Mouse (Mus musculus) c-Kit-positive CD71-positive TER-119-negative erythroid progenitor cells, embryonic 14.5 days (primary cell): ENCODE measurements around the gene Stk10.
"Not testable (repeated sequence)": the region's sequence is repeated elsewhere in the genome, so short reads cannot be mapped to it uniquely, and the experiment has no call there.

ENCODE experiments used
- DNase-seq: peaks from one replicate; pipeline ENCODE4 v3.0.0-alpha.2; 2013; ENCODE audit warnings: low read depth

Gene Stk10

DNA sequence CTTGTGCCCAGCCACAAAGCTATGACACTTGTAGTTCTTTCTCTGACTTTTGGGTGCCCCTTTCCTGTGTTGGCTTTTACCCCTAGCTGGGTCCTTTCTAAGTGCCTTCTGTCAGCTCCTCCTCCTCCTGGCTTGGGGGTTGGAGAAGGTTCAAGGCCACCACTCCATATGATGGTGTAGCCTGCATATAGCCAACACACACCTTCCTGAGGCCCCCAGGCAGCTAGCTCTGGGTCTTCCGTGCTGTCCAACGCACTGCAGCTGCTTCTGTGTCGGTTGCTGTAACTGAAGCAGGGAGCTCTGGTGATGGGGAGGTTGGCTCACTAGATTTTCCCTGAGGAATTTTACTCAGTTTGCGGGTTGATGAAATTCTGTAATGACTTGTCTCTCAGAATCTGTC lies 71.6 kb downstream of the Stk10 start:
- DNase-seq: no peak

DNA sequence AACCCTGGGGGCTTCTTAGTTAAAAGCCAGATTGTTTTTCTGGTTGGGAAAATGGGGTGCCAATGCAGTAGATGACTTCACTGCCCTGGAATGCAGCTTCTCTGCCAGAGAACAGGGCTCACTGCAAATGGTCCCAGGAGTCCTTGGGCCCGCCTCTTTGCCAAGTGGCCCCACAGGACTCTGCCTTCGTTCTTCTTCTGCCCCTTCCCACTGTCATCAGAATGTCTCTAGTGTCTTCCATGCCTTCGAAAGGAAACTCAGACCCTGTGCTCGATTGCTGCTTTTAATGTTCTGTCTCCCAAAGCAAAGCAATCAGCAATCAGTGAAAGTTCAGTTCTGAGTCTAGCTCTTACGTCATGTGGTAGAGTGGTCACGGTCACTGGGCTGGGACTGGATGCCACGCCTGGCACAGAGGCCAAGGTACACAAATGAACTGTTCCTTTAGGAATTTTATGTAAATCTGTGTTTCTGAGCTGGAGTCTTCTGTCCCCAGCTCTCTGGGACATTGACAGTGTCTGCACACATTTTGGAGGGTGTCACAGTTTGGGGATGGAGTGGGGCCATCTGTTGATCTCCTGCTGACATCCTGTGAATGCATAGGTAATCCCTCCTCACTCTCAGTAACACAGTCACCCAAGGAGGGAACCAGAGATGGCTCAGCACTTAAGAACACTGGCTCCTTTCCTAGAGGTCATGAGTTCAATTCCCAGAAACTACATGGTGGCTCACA lies 72.2 kb downstream of the Stk10 start:
- no peak for DNase-seq

DNA sequence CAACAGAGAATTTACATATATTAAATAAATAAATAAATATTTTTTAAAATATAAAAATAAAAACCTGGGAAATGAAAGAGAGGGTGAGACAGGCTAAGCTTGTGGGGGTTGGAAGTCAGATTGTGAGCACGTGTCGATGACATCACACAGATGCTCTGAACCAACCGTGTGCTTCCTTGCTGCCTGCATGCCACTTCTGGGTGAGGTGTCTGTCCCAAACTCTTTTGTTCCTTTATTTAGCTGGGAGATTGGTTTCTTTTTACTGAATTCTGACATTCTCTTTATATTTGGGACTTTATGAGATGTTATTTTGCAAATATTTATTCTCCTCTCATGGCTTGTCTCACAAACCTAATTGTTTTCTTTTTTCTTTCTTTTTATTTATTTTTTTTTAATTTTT lies 72.8 kb downstream of the Stk10 start:
- DNase-seq: no peak

DNA sequence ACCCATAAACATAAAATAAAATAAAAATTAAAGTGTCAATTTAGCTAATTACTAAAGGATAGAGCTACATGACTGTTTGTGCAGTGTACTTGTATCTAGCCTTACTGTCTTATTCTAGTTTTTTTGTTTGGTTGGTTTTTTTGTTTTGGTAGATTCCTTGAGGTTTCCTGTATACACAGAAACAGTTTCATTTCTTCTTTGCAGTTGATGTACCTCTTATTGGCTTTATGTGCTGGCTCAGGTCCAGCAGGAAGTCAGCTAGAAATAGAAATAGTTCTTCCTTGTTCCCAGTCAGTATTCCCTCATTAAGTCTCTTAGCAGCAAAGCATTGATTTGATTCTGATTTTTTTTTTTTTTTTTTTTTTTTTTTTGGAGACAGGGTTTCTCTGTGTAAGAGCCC lies 74.2 kb downstream of the Stk10 start:
- no peak for DNase-seq

DNA sequence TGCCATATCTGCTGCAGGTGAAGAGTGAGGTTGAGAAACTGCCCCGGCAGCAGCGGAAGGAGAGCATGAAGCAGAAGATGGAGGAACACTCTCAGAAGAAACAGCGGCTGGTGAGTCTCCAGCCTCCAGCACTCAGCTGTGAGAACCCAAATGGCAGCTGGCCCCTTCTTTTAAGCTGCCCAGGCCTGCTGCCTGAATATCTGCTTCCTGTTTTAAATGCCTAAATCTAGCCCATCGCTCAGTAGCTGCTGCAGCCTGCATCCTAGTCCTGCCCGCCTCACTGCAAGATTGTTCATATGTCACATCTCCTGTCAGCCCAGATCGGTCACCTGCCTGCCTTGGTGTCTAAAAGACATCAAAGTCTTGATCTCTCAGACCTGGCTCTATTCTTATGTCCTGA lies 77.5 kb downstream of the Stk10 start:
- no peak for DNase-seq

DNA sequence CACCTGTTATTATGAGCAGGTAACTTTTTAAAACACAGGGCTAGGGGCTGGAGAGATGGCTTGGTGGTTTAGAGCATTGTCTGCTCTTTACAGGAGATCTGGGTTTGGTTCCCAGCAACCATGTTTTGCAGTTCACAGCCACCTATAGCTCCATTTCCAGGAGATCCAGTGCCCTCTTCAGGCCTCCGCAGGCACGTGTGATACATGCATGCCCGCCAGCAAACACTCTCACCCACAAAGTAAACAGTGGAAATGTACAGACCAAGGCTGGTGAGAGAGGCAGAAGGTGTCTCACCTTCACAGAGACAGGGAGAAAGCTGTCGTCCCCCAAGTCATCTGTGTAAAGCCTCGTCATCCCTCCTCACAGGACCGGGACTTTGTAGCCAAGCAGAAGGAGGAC lies 79.2 kb downstream of the Stk10 start:
- no peak for DNase-seq

DNA sequence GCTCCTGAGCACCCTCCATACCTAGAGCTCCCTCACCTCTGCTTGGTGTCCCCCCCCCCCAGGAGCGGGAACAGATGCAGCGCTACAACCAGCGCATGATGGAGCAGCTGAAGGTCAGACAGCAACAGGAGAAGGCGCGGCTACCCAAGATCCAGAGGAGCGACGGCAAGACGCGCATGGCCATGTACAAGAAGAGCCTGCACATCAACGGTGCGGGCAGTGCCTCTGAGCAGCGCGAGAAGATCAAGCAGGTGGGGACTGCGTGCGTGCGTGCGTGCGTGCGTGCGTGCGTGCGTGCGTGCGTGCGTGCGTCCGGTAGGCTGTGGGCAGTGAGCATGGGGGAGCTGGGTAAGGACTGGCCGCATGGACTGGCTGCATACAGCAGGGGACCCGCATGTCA lies 81.4 kb downstream of the Stk10 start:
- no peak for DNase-seq

DNA sequence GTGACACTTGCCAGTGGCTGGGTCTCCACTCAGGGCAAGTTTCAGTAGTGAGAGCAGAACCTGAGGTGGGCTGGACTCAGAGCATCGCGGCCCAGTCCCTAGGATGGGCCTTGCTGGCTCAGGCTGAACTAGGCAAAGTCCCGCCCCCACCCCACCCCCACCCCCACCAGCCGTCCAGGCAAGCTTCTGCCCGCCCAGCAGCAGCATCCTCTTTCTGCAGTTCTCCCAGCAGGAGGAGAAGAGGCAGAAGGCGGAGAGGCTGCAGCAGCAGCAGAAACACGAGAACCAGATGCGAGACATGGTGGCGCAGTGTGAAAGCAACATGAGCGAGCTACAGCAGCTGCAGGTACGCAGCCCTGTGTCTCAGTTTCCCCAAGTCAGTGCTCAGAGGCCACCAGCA lies 82.5 kb downstream of the Stk10 start:
- DNase-seq: no peak

DNA sequence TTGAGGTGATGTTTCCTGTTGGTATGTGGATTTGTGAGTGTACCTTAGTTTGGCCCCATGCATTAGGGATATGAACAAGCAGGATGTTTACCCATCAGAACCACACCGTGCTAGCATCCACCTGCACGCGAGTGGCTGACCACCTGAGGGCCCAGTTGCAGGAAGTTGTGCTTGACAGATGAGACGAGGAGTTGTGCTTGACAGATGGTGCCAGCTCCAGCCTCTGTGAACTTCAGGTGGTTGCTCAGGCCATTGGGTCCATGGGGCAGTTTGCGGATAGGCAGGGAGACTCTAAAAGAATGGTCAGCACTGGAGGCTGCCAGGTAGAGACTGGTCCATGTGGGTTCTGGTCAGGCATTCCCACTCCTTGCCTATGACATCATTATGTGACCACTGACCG lies 83.0 kb downstream of the Stk10 start:
- no peak for DNase-seq

DNA sequence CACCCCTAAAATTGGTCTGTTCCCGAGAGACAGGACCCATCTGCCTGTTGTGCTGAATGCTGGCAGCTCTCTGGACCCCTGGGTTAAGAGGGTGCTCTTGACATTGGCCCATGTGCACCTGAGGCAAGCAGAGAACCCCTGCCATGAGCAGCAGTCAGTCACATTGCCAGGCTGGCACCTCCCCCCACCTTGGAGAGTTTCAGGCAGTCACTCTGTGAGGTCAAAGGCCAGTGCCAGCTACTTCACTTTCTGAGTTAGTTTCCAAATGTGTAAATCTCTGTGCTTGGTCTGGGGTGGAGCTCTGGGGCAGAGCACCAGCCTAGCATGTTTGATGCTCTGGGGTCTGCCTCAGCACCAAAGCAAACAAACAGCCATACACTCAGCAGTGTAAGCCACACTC lies 84.9 kb downstream of the Stk10 start:
- no peak for DNase-seq

DNA sequence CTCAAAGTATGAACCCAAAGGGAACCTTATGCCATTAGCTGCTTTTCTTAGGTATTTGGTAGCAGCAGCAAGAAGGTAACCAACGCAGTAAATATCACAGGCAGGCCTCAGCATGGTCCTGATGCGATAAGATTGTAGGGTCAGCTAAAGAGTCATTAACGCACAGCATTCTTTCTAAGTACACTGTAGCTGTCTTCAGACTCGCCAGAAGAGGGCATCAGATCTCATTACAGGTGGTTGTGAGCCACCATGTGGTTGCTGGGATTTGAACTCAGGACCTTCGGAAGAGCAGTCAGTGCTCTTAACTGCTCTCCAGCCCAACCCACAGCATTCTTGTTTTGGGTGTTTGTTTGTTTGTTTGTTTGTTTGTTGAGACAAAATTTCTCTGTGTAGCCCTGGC lies 85.5 kb downstream of the Stk10 start:
- not testable (repeated sequence) for DNase-seq

DNA sequence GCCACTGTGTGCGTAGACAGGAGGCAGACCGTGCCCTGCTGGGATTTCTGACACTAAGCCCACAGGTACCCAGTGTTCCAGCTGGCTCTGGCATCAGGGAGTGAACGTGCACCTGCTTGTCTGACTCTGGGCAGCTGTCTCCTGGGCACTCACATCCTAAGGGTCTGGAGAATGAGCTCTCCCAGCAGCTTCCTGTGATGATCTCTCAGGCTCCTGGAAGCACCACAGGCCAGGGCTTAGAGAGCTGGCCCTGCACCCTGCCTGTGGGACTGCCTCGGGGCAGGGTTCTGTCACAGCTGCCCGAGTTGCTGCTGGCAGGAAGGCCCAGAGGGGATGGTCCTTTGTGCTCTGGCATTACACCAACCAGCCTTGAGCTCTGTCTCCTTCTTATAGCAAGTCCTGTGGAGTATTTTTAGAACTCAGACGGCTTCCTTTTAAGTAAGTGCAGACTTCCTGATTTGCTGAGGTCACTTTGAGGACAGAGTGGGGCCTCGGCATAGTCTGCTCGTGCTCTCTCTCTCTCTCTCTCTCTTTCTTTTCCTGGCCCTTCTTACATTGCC lies 86.2 kb downstream of the Stk10 start:
- no peak for DNase-seq

DNA sequence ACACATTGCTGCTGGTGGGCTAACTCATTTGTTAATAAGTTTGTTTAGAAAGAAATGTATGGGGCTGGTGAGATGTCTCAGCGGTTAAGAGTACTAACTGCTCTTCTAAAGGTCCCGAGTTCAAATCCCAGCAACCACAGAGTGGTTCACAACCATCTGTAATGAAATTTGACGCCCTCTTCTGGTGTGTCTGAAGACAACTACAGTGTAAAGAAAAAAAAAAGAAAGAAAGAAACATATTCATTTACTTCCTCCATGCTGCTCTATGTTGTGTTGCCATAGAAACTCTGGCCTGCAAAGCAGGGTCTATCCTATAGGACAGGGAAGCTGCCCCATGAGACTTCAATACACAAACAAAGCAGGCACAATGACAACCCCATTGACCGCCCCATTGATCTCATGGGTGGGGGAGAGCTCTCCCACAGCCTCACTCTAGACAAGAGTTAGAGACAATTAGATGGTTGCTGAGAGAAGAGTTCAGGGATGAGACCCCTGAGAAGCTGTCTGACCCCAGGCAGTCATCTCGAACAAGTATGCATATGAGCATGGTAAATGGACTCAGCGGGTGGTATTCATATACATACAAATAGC lies 86.9 kb downstream of the Stk10 start:
- no peak for DNase-seq

DNA sequence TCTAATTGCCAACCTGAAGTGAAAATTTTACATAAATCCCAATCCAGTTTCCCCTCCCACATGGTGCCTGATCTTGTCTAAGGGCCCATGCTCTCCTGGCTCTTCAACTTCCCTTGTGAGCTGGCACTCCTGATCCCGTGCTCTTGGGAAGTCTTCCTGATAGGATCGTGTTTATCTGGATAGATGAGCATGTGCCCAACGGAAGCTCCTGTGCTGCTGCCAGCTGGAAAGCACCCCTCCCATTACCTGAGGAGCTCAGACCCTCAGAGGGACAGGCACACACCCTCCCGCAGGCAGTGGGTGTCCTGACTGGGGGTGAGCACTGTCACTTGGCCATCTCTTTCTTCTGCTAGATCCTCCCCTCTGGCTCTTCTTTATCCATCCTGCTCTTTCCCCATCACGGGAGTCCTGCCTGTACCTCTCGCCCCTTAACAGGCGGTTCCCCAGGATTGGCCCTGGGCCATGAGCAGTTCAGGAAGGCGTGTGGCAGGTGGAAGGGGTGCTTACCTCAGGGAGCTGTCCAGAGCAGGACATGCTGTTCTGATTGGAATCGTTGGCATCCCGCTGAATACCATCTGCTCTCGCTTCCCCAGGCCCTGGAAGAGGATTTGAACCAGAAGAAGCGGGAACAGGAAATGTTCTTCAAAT lies 88.8 kb downstream of the Stk10 start:
- no peak for DNase-seq

DNA sequence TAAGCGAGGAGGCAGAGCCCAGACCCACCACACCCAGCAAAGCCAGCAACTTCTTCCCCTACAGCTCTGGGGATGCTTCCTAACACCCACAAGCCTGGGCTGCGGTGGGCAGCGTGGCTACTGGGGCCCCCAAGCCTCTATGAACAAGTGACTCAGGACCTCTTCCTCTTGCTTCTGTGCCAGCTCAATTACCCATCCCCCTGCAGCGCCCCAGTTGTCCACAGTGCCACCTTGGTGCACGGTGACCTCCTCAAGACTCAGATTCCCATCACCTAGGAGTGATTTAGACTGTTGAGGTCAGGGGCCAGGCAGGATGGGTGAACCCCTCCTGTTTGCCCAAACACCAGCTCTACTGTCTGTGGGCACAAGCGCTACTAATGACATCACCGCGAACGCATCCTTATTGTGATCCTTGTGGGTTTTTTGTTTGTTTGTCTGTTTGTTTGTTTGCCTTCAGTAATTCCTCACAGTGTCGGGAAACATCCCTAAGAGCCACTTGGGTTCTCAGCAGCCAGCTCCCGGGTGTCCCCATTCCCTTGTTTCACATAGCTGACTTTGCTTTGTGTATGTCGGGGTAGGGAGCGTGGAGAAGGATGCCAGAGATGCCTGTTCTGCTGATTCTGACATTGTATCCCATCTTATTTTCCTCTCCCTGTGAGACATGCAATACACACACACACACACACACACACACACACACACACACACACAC lies 89.5 kb downstream of the Stk10 start:
- no peak for DNase-seq

DNA sequence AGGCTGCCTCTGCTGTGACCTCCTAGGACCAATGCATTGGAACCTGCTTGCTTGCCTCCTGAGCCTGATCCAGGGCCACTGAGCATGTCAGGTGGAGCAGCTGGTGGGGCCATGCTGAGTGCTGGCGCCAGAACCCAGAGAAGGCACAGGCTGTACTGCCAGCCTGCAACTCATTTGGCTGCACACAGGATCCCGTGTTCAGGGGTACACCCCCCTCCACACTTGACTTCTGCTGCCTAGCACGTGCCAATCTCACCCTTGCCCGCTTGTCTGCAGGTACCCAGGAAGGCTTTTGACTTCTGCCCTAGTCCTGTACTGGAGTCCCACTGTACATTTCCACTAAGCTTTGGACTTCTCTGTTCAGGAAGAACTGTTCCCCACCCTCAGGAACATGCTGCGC lies 90.1 kb downstream of the Stk10 start:
- DNase-seq: no peak

DNA sequence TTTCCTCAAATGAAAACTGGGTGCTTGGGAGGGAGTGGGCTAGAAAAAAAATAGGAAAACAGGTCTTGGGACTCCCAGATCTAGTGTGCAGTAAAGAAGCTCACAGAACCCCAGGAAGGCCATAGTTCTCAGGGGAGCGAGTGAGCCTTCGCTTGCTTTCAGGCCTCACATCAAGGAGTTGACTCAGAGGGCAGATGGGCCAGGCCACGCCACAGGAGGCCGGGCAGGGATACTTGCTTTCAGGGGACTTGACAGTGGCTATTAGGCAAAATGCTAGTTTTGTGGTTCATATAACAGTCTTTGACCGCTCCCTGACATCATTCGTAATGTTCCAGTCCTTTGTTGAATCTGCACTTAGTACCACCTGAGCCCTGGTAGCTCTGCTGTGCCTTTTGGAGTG lies 90.8 kb downstream of the Stk10 start:
- DNase-seq: no peak

DNA sequence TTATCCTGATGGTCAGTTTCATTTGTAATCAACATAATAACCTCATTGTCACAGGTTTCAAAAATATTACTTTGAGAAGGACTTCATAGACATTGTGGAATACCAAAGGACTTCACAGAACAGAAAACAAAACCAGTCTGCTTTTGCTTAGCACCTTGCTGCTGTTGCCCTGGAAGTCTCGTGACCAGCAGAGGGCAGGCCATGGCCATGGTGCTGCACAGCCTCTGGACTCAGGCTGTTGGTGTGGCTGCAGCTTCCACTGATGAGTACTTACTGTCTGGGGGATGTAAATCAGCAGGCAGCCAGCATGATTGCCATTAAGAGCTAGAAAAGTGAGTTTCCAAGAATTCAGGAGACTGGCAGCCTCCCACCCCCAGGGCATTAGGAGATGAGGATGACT lies 92.6 kb downstream of the Stk10 start:
- DNase-seq: no peak

DNA sequence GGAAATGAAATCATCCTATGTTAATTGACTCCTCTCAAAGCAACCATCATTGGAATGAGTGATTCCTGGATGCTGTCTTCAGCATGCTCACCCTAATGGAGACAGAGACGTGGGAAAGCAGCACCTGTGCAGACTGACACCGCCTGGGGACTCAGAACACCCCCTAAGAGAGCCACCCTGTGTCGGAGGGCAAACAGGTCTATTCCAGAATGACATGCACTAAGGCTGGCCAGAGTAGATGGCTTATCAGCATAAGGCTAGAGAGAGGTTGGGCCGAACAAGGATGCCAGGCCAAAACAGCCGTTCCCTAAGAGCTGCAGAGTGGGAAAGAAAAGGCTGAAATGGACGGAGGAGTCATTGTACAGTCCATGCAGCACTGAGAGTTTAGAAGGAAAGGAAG lies 93.0 kb downstream of the Stk10 start:
- DNase-seq: no peak

DNA sequence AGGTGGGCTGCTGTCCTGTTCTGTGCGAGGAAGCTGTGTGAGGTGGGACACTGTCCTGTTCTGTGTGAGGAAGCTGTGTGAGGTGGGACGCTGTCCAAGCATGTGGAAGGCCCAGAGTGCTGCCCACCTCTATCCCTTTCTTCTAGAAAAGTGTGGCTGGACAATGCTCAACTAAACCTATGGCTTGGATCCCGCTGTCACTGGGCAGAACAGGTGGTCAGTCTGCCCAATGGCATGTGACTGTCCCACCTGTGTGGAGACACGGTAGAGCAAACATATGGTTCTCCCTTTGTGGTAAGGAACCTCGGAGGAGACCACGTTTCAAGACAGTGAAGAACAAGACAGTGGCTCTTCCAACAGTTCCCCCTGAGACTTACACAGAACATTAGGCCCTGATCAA lies 94.8 kb downstream of the Stk10 start:
- DNase-seq: no peak

DNA sequence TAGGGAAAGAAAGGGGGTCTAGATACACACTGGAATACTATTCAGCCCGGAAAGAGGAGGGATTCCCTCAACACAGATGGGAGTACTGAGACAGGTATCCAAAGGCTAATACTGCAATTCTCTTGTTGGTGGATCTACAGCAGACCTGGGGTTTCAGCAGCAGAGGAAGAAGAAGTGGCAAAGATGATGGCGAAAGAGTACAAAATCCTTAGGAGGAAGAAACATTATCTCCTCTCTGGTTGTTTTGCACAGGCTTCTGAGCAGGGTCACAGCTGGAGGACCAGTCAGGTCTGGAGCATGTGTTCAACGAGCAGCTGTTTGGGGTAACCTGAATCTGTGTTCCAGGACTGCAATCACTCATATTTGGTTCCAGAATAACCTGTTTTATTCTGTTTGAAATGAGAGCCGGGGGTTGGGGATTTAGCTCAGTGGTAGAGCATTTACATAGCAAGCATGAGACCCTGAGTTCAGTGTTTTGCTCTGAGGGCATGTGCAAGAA lies 96.7 kb downstream of the Stk10 start:
- DNase-seq: no peak

DNA sequence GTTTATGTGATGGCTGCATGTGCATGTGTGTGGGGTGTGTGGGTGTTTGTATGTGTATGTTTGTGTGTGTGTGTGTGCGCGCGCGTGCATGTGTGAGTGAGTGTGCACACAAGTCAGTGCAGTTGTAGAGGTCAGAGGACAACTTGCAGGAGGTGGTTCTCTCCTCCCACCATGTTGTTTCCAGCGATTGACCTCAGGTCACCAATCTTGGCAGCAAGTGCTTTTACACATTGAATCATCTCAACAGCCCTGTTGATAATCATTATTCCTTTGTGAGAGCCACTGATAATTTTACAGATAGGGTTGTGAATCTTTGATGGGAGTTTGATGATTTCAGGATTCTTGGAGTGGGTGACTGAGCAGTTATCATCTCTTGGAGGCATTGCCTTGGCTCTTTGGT lies 99.6 kb downstream of the Stk10 start:
- DNase-seq: no peak

DNA sequence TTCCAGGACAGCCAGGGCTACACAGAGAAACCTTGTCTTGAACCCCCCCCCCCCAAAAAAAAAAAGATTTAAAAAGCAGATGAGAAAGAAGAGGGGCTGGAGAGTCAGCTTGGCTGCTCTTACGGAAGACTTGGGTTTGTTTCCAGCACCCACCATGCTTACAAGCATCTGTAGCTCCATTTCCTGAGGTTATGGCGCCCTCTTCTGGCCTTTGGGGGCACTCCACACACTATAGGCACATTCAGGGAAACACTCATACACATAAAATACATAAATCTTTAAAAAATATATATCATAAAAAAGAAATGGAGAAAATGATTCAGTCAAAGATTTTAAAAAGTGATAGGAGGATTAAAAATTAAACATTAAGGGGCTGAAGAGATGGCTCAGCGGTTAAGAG lies 100.4 kb downstream of the Stk10 start:
- DNase-seq: no peak
